Mouse (Mus musculus) cerebellum, adult 2 months (tissue): Measurements from ENCODE around the gene Mettl23. TPM values are rescaled to one million over a fixed set of nuclear protein-coding genes. Genes with fewer than 3 reads are reported as not detected.
A peak's percentile ranks its signal among the peaks of the same experiment; 100 is the strongest.

Source experiments
- DNase-seq, 2 experiments: peaks; one replicate each; pipeline ENCODE4 v3.0.0; 2021
- H3K27ac ChIP-seq: fragments of 200-500 bp; 2 replicates; pipeline ENCODE4 v1.5.1; 2012; ENCODE audit warnings: low read length, control low read depth, inconsistent platforms; ENCODE audit not compliant: insufficient read depth
- H3K27me3 ChIP-seq: fragments of 200-500 bp; 2 replicates; pipeline ENCODE4 v1.6.1; 2012; ENCODE audit warnings: inconsistent platforms, mild to moderate bottlenecking, low read length, moderate library complexity; ENCODE audit not compliant: control insufficient read depth, insufficient read depth
- H3K4me1 ChIP-seq: fragments of 200-500 bp; 2 replicates; pipeline ENCODE4 v1.6.1; 2011; ENCODE audit warnings: low read length; ENCODE audit not compliant: control insufficient read depth, insufficient read depth
- H3K4me3 ChIP-seq: fragments of 200-500 bp; replicated peaks from 2 replicates; pipeline ENCODE3; 2011; ENCODE audit warnings: mild to moderate bottlenecking, low read depth, low read length, control low read depth; ENCODE audit not compliant: insufficient read depth
- CTCF ChIP-seq: fragments of 200-500 bp; IDR thresholded peaks from 2 replicates; pipeline ENCODE4 v1.5.1; 2011; ENCODE audit warnings: low read depth, mild to moderate bottlenecking, control low read depth, low read length, moderate library complexity, borderline replicate concordance; ENCODE audit not compliant: insufficient read depth
- POLR2A ChIP-seq: fragments of 200-500 bp; IDR thresholded peaks from 2 replicates; pipeline ENCODE4 v1.6.1; 2011; ENCODE audit warnings: low read length, control low read depth, borderline replicate concordance; ENCODE audit not compliant: insufficient read depth
- WGBS: fragments of 180-500 bp; shearing (Covaris S2); methylation state at CpG from one replicate; pipeline ENCODE4 v1.1.7; 2018; 5-methylcytosine and 5-hydroxymethylcytosine counted together
- polyA plus RNA-seq: library from polyadenylated mRNA; depleted of rRNA; stranded (reverse); fragments of >200 nt; gene quantifications from 2 replicates; pipeline ENCODE4 v1.2.3, GENCODE M21; 2012

Gene Mettl23
- polyA plus RNA-seq, 1 experiment, result 27.3 TPM

- peaks cover 10% of the 10 kb centered on the region; the same call in 1 of the 2 replicates for H3K4me1 ChIP-seq
- DNase-seq, result no peak
- WGBS, result 54% methylated on average over 20 of the region's 20 CpGs
Observed at GRCm38 (mm10) chr11:116814076-116814883, 28.8 kb upstream of the Mettl23 start.

GRCm38 (mm10) chr11:116814884-116815415 lies 28.1 kb upstream of the Mettl23 start:
- no peak overlapping the region for H3K4me3 ChIP-seq
- peaks cover 10% of the 10 kb centered on the region; the same call in 1 of the 2 replicates for H3K4me1 ChIP-seq
- TF ChIP-seq CTCF (no peak), POLR2A (no peak)
- no peak for DNase-seq
- no peak overlapping the region for H3K27ac ChIP-seq
- 58% methylated on average over 7 of the region's 7 CpGs for WGBS
- H3K27me3 ChIP-seq, result no peaks in the 10 kb centered on the region

More at GRCm38 (mm10) chr11:116814076-116814883, 28.8 kb upstream of the Mettl23 start:
- no peak overlapping the region for H3K27ac ChIP-seq
- no peak for TF ChIP-seq POLR2A
- no peak for TF ChIP-seq CTCF
- no peak overlapping the region for H3K4me3 ChIP-seq
- H3K27me3 ChIP-seq, result no peaks in the 10 kb centered on the region

- no peak overlapping the region for H3K4me3 ChIP-seq
- peaks cover 8% of the 10 kb centered on the region; the same call in 1 of the 2 replicates for H3K4me1 ChIP-seq
- 89% methylated on average over 5 of the region's 5 CpGs for WGBS
- no peaks in the 10 kb centered on the region for H3K27me3 ChIP-seq
- TF ChIP-seq CTCF, result no peak
- TF ChIP-seq POLR2A, result no peak
- no peak for DNase-seq
- no peak overlapping the region for H3K27ac ChIP-seq
Observed at GRCm38 (mm10) chr11:116816769-116817168, 26.3 kb upstream of the Mettl23 start.

- no peaks in the 10 kb centered on the region for H3K27me3 ChIP-seq
- peaks cover 10% of the 10 kb centered on the region; the same call in 1 of the 2 replicates for H3K4me1 ChIP-seq
- DNase-seq, result no peak
- TF ChIP-seq POLR2A (no peak), CTCF (no peak)
- H3K4me3 ChIP-seq, result no peak overlapping the region
- WGBS, result 97% methylated on average over 5 of the region's 5 CpGs
- no peak overlapping the region for H3K27ac ChIP-seq
Observed at GRCm38 (mm10) chr11:116817567-116817966, 25.5 kb upstream of the Mettl23 start.

GRCm38 (mm10) chr11:116818722-116819121 lies 24.4 kb upstream of the Mettl23 start:
- TF ChIP-seq POLR2A, result no peak
- TF ChIP-seq CTCF, result no peak
- peak; percentile 50 to 66 for DNase-seq
- Histone ChIP-seq H3K4me1 (peaks cover 10% of the 10 kb centered on the region; the same call in 1 of the 2 replicates), H3K27me3 (no peaks in the 10 kb centered on the region), H3K4me3 (no peak overlapping the region), H3K27ac (no peak overlapping the region)
- WGBS, result 29% methylated on average over 8 of the region's 8 CpGs

- 71% methylated on average over 5 of the region's 5 CpGs for WGBS
- Histone ChIP-seq H3K4me3 (no peak overlapping the region), H3K4me1 (peaks cover 10% of the 10 kb centered on the region; the same call in 1 of the 2 replicates), H3K27me3 (no peaks in the 10 kb centered on the region), H3K27ac (no peak overlapping the region)
- TF ChIP-seq POLR2A, result no peak
- no peak for TF ChIP-seq CTCF
- DNase-seq, result no peak
Observed at GRCm38 (mm10) chr11:116819932-116820593, 23.0 kb upstream of the Mettl23 start.

- TF ChIP-seq CTCF, result no peak
- no peak for TF ChIP-seq POLR2A
- no peaks in the 10 kb centered on the region for H3K27me3 ChIP-seq
- 56% methylated on average over 13 of the region's 13 CpGs for WGBS
- peak in 1 of 2 experiments; percentile 25 for DNase-seq
- no peak overlapping the region; the same call in 1 of the 2 replicates for H3K27ac ChIP-seq
- H3K4me3 ChIP-seq, result peak overlapping the region; percentile 21
- peaks cover 10% of the 10 kb centered on the region; the same call in 1 of the 2 replicates for H3K4me1 ChIP-seq
Observed at GRCm38 (mm10) chr11:116821057-116821940, 21.8 kb upstream of the Mettl23 start.
